Mouse (Mus musculus) forebrain, embryonic 10.5 days (tissue): ENCODE data around the gene Cgref1. TPM values are rescaled to one million over a fixed set of nuclear protein-coding genes. Genes with fewer than 3 reads are reported as not detected.

ENCODE experiments used
- DNase-seq: peaks from one replicate; pipeline ENCODE4 v3.0.0-alpha.2; 2017; ENCODE audit warnings: low spot score; ENCODE audit errors: extremely low spot score
- H3K27ac ChIP-seq: fragments of 300-500 bp; sonication (generic); 2 replicates; pipeline ENCODE4 v1.5.1; 2016; ENCODE audit warnings: mild to moderate bottlenecking
- H3K27me3 ChIP-seq: fragments of 300-500 bp; sonication (generic); 2 replicates; pipeline ENCODE4 v1.6.1; 2016; ENCODE audit warnings: mild to moderate bottlenecking; ENCODE audit not compliant: poor library complexity, severe bottlenecking
- H3K36me3 ChIP-seq: fragments of 300-500 bp; sonication (generic); replicated peaks from 2 replicates; pipeline ENCODE4 v1.6.1; 2016; ENCODE audit warnings: mild to moderate bottlenecking, moderate library complexity
- H3K4me1 ChIP-seq: fragments of 300-500 bp; sonication (generic); 2 replicates; pipeline ENCODE4 v1.6.1; 2016
- H3K4me3 ChIP-seq: fragments of 300-500 bp; sonication (generic); 2 replicates; pipeline ENCODE4 v1.5.1; 2016; ENCODE audit warnings: mild to moderate bottlenecking, moderate library complexity
- H3K9me3 ChIP-seq: fragments of 300-500 bp; sonication (generic); 2 replicates; pipeline ENCODE4 v1.6.1; 2016; ENCODE audit warnings: mild to moderate bottlenecking, moderate library complexity
- WGBS: fragments of 180-500 bp; shearing (Covaris S2); methylation state at CpG from one replicate; pipeline ENCODE4 v1.1.7; 2016; 5-methylcytosine and 5-hydroxymethylcytosine counted together
- polyA plus RNA-seq: library from polyadenylated mRNA; unstranded; fragments of >200 nt; fragmentation: Nextera tagmentation; extraction: Ambion mirVana; gene quantifications from 2 replicates; pipeline ENCODE4 v1.2.1, GENCODE M21; 2016

The Cgref1 gene
- polyA plus RNA-seq, 1 experiment from 2014 or later, result 5.0 TPM

DNA sequence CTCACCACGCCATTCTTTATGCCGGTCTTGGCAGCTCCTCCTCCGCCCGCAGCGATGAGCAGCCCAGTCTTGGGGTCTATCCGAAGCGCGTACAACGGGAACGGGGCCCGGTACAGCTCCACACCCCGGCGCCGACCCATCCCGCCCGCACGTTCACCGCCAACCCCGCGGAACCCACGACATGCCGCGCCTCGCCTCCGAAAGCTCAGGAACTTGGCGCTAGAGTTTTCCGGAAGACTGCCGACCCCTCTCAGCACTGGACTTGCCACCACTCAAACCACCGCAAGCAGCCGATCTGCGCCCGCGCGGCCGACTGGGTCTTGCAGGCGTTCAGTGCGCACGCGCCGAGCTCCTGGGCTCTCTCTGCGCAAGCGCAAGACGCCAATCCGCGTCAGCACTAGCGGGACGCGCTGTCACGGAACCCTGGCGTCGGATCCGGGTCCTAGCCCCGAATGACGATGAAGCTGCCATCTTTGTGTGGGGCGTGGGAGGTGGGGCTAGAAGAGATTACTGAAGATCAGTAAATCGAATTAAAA, 14.6 kb upstream of the Cgref1 start, which contains the start of gene Preb:
Gene Preb, minus strand, starts transcription at position 396 of the 536 bp plus-strand sequence.
- under 1% methylated on average over 56 of the region's 56 CpGs for WGBS
- peak within 1 kb of the TSS; percentile 73 for H3K4me3 ChIP-seq

GRCm38 (mm10) chr5:30959198-30959854, 13.9 kb upstream of the Cgref1 start:
- peak overlapping the region; percentile 73 for H3K4me3 ChIP-seq
- peaks cover 30% of the 10 kb centered on the region for H3K4me1 ChIP-seq
- no peaks in the 10 kb centered on the region for H3K9me3 ChIP-seq
- no peak for DNase-seq
- H3K27me3 ChIP-seq, result no peaks in the 10 kb centered on the region
- WGBS, result 41% methylated on average over 19 of the region's 19 CpGs
- peaks cover 40% of the 10 kb centered on the region for H3K36me3 ChIP-seq
- H3K27ac ChIP-seq, result peak overlapping the region; percentile 92

More for the DNA sequence above, 14.6 kb upstream of the Cgref1 start, which contains the start of gene Preb:
- Histone ChIP-seq H3K36me3 (peaks cover 33% of the 10 kb centered on the region), H3K27ac (peak within 1 kb of the TSS; percentile 92), H3K4me1 (peaks cover 30% of the 10 kb centered on the region), H3K27me3 (no peaks in the 10 kb centered on the region), H3K9me3 (no peaks in the 10 kb centered on the region)
- peak; percentile 98 for DNase-seq

DNA sequence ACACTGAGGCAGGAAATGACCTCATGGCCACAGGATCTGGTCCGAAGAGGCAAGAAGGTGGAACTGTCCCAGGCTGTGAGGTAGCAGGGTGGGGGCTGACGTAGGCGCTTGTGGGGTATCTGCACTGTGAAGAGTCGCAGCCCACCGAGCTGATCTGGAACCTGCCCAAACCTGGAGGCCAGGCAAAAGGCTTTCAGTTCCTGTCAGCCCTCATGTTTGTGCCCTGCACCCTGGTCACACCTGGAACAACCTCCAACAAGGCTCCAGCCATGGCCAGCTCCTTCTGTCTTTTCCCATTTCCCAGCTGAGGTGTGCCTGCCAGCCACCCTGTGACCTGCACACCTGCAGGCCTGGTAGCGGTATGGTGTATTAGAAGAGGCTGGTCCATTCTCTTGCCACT, 12.5 kb upstream of the Cgref1 start:
- no peaks in the 10 kb centered on the region for H3K9me3 ChIP-seq
- peaks cover 30% of the 10 kb centered on the region for H3K4me1 ChIP-seq
- no peaks in the 10 kb centered on the region for H3K27me3 ChIP-seq
- H3K4me3 ChIP-seq, result peak overlapping the region; percentile 18
- peaks cover 54% of the 10 kb centered on the region for H3K36me3 ChIP-seq
- DNase-seq, result no peak
- WGBS, result 94% methylated on average over 6 of the region's 6 CpGs
- H3K27ac ChIP-seq, result no peak overlapping the region

GRCm38 (mm10) chr5:30955751-30956150, 10.4 kb upstream of the Cgref1 start:
- DNase-seq, result no peak
- peaks cover 69% of the 10 kb centered on the region for H3K36me3 ChIP-seq
- peaks cover 33% of the 10 kb centered on the region for H3K4me1 ChIP-seq
- 97% methylated on average over 6 of the region's 6 CpGs for WGBS
- H3K27ac ChIP-seq, result no peak overlapping the region
- H3K4me3 ChIP-seq, result no peak overlapping the region
- H3K9me3 ChIP-seq, result no peaks in the 10 kb centered on the region
- H3K27me3 ChIP-seq, result no peaks in the 10 kb centered on the region

- Histone ChIP-seq H3K36me3 (peaks cover 69% of the 10 kb centered on the region), H3K4me1 (peaks cover 36% of the 10 kb centered on the region), H3K9me3 (no peaks in the 10 kb centered on the region), H3K27me3 (no peaks in the 10 kb centered on the region), H3K4me3 (no peak overlapping the region), H3K27ac (no peak overlapping the region)
- no peak for DNase-seq
- 98% methylated on average over 9 of the region's 9 CpGs for WGBS
Measured at GRCm38 (mm10) chr5:30954556-30954955, 9.2 kb upstream of the Cgref1 start.

DNA sequence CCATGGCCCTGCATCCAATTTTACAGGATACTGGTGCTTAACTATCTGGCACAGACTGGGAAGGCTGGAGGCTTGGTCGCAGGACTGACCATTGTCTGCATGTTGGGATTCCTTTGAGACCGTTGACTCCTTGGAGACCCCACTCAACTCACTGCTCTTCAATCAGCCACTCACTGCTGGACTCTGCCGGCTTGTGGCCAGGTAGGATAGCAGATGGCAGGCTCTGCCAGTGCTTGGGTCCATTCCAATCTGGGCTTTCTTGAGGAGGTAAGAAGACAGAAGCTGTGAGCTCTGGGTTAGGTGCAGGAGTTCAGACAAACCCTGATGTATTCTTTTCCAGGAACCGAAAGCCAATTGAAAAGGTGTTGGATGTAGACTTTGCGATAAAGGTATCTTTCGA, 8.7 kb upstream of the Cgref1 start:
- WGBS, result 100% methylated on average over 6 of the region's 6 CpGs
- Histone ChIP-seq H3K36me3 (peaks cover 69% of the 10 kb centered on the region), H3K4me1 (peaks cover 36% of the 10 kb centered on the region), H3K4me3 (no peak overlapping the region), H3K9me3 (no peaks in the 10 kb centered on the region), H3K27me3 (peaks cover under 1% of the 10 kb centered on the region; the same call in 1 of the 2 replicates), H3K27ac (no peak overlapping the region)
- no peak for DNase-seq

DNA sequence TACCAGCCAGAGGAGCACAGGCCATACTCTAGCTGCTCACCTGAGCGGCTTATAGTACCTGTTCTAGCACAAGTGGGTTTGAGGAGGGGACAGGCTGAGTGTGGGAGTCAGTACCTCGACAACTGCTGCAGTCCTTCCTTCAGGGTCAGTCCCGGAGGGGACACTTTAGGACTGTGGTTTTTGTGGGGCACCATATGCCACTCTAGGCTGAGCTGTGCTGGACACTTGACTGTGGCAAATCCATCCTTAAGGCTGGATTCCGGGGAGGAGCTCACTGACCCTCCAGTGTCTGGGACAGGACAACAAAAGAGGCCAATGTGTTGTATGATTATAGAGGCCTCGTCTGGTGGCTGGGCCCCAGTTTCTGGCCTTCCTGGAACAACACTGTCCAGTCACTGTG, 7.2 kb upstream of the Cgref1 start:
- peaks cover 54% of the 10 kb centered on the region for H3K36me3 ChIP-seq
- WGBS, result 88% methylated on average over 5 of the region's 5 CpGs
- no peak for DNase-seq
- peaks cover 14% of the 10 kb centered on the region for H3K27me3 ChIP-seq
- no peak overlapping the region for H3K27ac ChIP-seq
- no peaks in the 10 kb centered on the region for H3K9me3 ChIP-seq
- no peak overlapping the region for H3K4me3 ChIP-seq
- H3K4me1 ChIP-seq, result peaks cover 27% of the 10 kb centered on the region

- DNase-seq, result no peak
- 88% methylated on average over 6 of the region's 6 CpGs for WGBS
- H3K4me1 ChIP-seq, result peaks cover 25% of the 10 kb centered on the region
- H3K36me3 ChIP-seq, result peaks cover 48% of the 10 kb centered on the region
- no peak overlapping the region for H3K4me3 ChIP-seq
- H3K27me3 ChIP-seq, result peaks cover 22% of the 10 kb centered on the region
- no peak overlapping the region for H3K27ac ChIP-seq
- H3K9me3 ChIP-seq, result no peaks in the 10 kb centered on the region
Measured at GRCm38 (mm10) chr5:30951706-30952105, 6.3 kb upstream of the Cgref1 start.

- H3K27me3 ChIP-seq, result peaks cover 27% of the 10 kb centered on the region
- H3K4me3 ChIP-seq, result peak overlapping the region; percentile 70; the same call in 1 of the 2 replicates
- H3K27ac ChIP-seq, result no peak overlapping the region
- no peak for DNase-seq
- H3K4me1 ChIP-seq, result peaks cover 27% of the 10 kb centered on the region
- 96% methylated on average over 2 of the region's 2 CpGs for WGBS
- peaks cover 45% of the 10 kb centered on the region for H3K36me3 ChIP-seq
- H3K9me3 ChIP-seq, result no peaks in the 10 kb centered on the region
Measured at GRCm38 (mm10) chr5:30950922-30951321, 5.5 kb upstream of the Cgref1 start.

DNA sequence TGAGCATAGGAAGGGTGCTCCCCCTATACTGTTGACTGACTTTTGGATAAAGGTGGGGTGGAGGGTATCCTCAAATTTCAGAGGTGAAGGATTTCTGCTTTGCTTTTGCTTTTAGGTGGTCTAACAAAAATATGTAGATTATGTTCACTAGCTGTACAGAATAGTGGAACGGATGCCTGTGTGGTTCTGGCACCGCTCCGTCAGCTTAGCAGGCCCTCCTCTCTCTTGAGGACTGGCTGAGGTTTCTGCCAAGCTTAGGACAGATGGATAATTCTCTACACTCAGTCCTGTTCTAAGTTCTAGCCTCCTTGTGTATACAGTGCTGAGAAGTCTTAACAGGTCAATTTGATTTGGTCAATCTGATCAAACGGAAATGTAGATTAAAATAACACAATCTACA, 5.1 kb upstream of the Cgref1 start:
- Histone ChIP-seq H3K36me3 (peaks cover 40% of the 10 kb centered on the region), H3K4me1 (peaks cover 32% of the 10 kb centered on the region), H3K4me3 (peak overlapping the region; percentile 70), H3K27ac (peak overlapping the region; percentile 84; the same call in 1 of the 2 replicates), H3K27me3 (peaks cover 31% of the 10 kb centered on the region), H3K9me3 (no peaks in the 10 kb centered on the region)
- DNase-seq, result no peak
- WGBS, result 77% methylated on average over 4 of the region's 4 CpGs

DNA sequence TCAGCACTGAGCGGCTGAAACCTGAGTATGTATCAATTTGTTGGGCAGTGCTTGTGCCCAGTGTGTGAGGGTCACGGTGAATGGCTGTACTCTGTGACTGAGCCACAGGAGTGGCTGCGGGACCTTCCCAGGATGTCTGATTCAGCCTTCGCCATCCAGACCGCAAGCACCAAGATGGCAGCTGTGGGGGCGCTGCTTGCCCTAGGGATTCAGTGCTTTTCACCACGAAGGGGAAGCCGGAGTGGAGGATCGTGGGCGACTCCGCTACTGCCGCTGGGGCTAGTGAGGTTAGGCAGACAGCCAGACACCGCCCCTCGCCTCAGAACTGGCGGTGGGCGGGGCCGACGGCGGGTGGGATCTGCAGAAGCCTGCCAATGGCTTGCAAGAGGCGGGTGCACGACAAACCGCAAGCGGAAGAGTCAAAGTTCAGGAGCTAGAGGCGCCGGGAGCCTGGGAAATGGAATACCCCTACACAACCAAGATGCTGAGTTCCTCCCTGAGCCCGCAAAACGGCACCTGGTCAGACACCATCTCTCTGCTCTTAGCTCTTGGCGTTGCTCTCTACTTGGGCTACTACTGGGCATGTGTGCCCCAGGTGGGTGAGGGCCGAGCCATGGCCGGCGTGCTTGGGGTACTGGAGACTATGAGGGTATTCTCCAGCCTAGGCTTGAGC, 4.4 kb upstream of the Cgref1 start:
- H3K36me3 ChIP-seq, result peaks cover 34% of the 10 kb centered on the region
- H3K4me1 ChIP-seq, result peaks cover 39% of the 10 kb centered on the region
- H3K4me3 ChIP-seq, result peak overlapping the region; percentile 70
- H3K27ac ChIP-seq, result peak overlapping the region; percentile 84
- peak; percentile 91 for DNase-seq
- peaks cover 38% of the 10 kb centered on the region for H3K27me3 ChIP-seq
- no peaks in the 10 kb centered on the region for H3K9me3 ChIP-seq
- WGBS, result under 1% methylated on average over 31 of the region's 31 CpGs

- no peak overlapping the region for H3K27ac ChIP-seq
- no peaks in the 10 kb centered on the region for H3K9me3 ChIP-seq
- peaks cover 22% of the 10 kb centered on the region for H3K36me3 ChIP-seq
- peaks cover 44% of the 10 kb centered on the region for H3K4me1 ChIP-seq
- H3K4me3 ChIP-seq, result no peak overlapping the region
- whole genome bisulfite sequencing, result 82% methylated on average over 5 of the region's 5 CpGs
- peaks cover 50% of the 10 kb centered on the region for H3K27me3 ChIP-seq
- no peak for DNase-seq
Measured at GRCm38 (mm10) chr5:30948620-30949019, 3.2 kb upstream of the Cgref1 start.

DNA sequence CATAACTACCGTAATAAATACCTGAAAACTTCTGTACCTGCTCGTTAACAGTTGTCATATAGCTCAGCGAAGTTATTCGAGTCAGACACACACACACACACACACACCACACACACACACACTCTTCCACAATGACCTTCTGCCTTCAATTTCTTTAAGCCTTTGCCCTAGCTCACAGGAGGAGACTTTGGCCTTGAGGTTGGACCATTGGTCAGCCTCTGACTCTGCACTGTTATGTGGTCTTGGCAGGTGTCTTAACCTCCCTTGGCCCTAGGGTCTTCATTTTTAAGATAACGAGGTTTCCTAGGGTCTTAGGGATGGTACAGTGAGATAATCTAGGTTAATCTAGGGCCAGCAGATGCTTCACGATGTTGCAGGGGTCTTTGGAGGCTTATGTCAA, 1.0 kb downstream of the Cgref1 start:
- no peak overlapping the region for H3K4me3 ChIP-seq
- no peak for DNase-seq
- 85% methylated on average over 6 of the region's 6 CpGs for WGBS

More for the DNA sequence above, 1.0 kb downstream of the Cgref1 start:
- H3K4me1 ChIP-seq, result peaks cover 27% of the 10 kb centered on the region
- no peaks in the 10 kb centered on the region for H3K36me3 ChIP-seq
- peaks cover 50% of the 10 kb centered on the region for H3K27me3 ChIP-seq
- H3K9me3 ChIP-seq, result no peaks in the 10 kb centered on the region
- no peak overlapping the region for H3K27ac ChIP-seq
